Mouse (Mus musculus) heart, adult 2 months (tissue): ENCODE measurements around the gene Pias1.

Experiments used
- CTCF ChIP-seq: fragments of 200-600 bp; IDR thresholded peaks from 2 replicates; pipeline ENCODE4 v1.8.1; 2022; ENCODE audit warnings: antibody characterized with exemption, mild to moderate bottlenecking, moderate library complexity
- EP300 ChIP-seq: fragments of 200-500 bp; IDR thresholded peaks from 2 replicates; pipeline ENCODE4 v1.6.1; 2011; ENCODE audit warnings: low read depth, low read length, control low read depth; ENCODE audit not compliant: insufficient read depth
- POLR2A ChIP-seq: fragments of 200-500 bp; IDR thresholded peaks from 2 replicates; pipeline ENCODE4 v1.6.1; 2011; ENCODE audit warnings: mild to moderate bottlenecking, low read depth, low read length, control low read depth; ENCODE audit not compliant: insufficient read depth

DNA sequence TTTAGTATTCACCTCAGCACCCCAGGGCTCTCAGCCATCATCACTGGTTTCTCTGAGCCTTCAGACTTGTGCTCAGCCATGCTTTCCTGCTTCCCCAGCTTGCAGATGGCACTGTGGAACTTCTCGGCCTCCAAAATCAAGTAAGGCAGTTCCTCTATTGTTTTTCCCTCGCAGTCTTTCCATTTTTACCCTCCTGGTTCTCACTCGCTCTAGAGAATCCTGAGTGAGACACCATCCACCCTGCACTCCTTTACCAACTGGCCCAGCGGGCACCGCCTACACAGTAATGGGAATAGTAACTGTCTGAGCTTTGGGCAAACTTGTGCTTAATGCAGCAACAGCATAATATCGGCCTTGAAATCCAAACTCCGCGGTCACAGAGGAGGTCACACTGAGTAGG, 82.7 kb downstream of the Pias1 start:
- TF ChIP-seq POLR2A: no peak
- TF ChIP-seq CTCF: no peak
- no peak for TF ChIP-seq EP300
